Mouse (Mus musculus): ENCODE measurements around the gene Cs. TPM values are rescaled to one million over a fixed set of nuclear protein-coding genes. Genes with fewer than 3 reads are reported as not detected.

Cs gene
- total and polyA plus RNA-seq, 2 experiments from 2014 or later: 285 to 311 TPM

DNA sequence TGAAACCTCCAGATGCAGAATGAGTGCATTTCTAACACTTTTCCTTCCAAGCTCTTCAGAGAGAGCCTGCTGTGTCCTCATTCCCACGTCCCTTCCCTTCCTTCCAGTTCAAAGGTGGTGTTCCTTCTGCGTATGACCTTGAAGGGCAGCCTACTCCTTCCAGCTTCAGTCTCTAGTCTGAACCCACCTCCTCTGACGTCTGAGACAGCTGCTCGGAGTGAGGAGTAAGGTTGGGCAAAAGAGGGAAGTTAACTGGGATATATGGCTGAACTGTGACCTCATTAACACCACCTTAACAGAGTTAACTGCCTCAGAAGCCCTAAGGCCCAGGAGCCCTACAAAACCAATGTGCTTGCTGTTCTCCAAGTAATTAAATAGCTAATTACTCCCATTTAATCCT lies 33.1 kb downstream of the Cs start:
- H3K4me1 ChIP-seq (ENCODE audit: insufficient read depth, low read length): peaks cover 15% of the 10 kb centered on the region
- ATAC-seq (no peak), DNase-seq (ENCODE audit: low spot score) (no peak)
- H3K9me3 ChIP-seq (ENCODE audit: low read length): no peaks in the 10 kb centered on the region
- no peak for TF ChIP-seq CTCF (IDR thresholded peaks at IDR 0.05; ENCODE audit: low read depth)
- no peaks in the 10 kb centered on the region for H3K27me3 ChIP-seq (ENCODE audit: insufficient read depth, low read length)
- H3K9ac ChIP-seq (replicated peaks; ENCODE audit: low read length): no peak overlapping the region
- WGBS: 60% methylated on average over 4 of the region's 4 CpGs
- H3K4me3 ChIP-seq (ENCODE audit: low read length): no peak overlapping the region
- no peaks in the 10 kb centered on the region; the same call in 1 of the 2 replicates for H3K36me3 ChIP-seq (ENCODE audit: insufficient read depth, low read length)
- H3K4me2 ChIP-seq (ENCODE audit: low read depth, low read length): no peak overlapping the region
- no peak overlapping the region for H3K27ac ChIP-seq

DNA sequence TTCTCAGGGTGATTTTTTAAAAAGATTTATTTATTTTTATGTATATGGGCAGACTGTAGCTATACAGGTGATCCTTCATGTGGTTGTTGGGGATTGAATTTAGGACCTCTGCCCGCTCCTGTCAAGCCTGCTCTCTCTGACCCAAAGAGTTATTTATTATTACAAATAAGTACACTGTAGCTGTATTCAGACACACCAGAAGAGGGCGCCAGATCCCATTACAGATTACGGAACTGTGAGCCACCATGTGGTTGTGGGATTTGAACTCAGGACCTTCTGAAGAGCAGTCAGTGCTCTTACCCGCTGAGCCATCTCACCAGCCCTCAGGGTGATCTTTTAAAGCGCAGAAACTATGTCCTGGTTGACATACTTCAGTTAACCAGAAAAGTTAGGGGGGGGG lies 34.6 kb downstream of the Cs start:
- DNase-seq (ENCODE audit: low spot score) (no peak), ATAC-seq (no peak)
- Histone ChIP-seq H3K36me3 (ENCODE audit: insufficient read depth, low read length) (no peaks in the 10 kb centered on the region), H3K27ac (no peak overlapping the region), H3K9ac (replicated peaks; ENCODE audit: low read length) (no peak overlapping the region), H3K4me3 (ENCODE audit: low read length) (no peak overlapping the region), H3K4me1 (ENCODE audit: insufficient read depth, low read length) (peaks cover 22% of the 10 kb centered on the region), H3K27me3 (ENCODE audit: insufficient read depth, low read length) (no peaks in the 10 kb centered on the region), H3K9me3 (ENCODE audit: low read length) (no peaks in the 10 kb centered on the region), H3K4me2 (ENCODE audit: low read depth, low read length) (no peak overlapping the region)
- TF ChIP-seq CTCF (IDR thresholded peaks at IDR 0.05; ENCODE audit: low read depth): peak; percentile 32
- 81% methylated on average over 5 of the region's 5 CpGs for WGBS

DNA sequence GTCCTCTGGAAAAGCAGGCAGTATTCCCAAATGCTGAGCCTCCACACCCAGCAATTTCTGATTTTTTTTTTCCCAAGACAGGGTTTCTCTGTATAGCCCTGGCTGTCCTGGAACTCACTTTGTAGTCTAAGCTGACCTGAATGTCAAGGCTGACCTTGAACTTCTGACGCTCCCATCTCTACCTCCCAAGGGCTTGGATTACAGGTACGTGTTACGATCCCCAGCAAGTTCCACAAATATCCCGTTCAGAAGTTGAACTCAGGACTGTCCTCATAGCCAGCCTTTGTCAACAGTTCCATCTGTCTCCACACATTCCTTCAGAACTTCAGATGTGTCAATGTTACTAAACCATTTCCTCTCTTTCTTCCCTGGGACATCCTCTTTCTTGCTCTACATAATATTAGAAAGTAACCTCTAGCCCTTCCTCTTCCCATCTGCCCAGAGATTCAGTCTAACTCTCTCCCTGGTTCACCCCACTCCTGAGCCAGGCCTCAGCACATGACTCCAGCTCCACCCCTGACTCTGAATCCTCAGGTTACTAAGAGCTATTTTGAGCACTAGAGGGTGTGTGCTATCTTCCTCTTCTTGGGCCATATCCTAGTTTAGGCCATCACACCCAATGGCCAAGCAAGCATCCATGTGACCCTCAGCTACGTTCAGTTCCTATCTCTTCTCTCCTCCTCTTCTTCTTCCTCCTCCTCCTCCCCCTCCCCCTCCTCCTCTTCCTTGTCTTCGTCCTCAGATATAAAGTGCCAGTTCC lies 35.6 kb downstream of the Cs start:
- Histone ChIP-seq H3K4me1 (ENCODE audit: insufficient read depth, low read length) (peaks cover 14% of the 10 kb centered on the region), H3K9me3 (ENCODE audit: low read length) (no peaks in the 10 kb centered on the region), H3K27ac (no peak overlapping the region), H3K4me3 (ENCODE audit: low read length) (no peak overlapping the region), H3K9ac (replicated peaks; ENCODE audit: low read length) (no peak overlapping the region), H3K4me2 (ENCODE audit: low read depth, low read length) (no peak overlapping the region), H3K36me3 (ENCODE audit: insufficient read depth, low read length) (no peaks in the 10 kb centered on the region), H3K27me3 (ENCODE audit: insufficient read depth, low read length) (no peaks in the 10 kb centered on the region)
- no peak for ATAC-seq
- 88% methylated on average over 6 of the region's 6 CpGs for WGBS
- no peak for TF ChIP-seq CTCF (IDR thresholded peaks at IDR 0.05; ENCODE audit: low read depth)
- DNase-seq (ENCODE audit: low spot score): no peak

DNA sequence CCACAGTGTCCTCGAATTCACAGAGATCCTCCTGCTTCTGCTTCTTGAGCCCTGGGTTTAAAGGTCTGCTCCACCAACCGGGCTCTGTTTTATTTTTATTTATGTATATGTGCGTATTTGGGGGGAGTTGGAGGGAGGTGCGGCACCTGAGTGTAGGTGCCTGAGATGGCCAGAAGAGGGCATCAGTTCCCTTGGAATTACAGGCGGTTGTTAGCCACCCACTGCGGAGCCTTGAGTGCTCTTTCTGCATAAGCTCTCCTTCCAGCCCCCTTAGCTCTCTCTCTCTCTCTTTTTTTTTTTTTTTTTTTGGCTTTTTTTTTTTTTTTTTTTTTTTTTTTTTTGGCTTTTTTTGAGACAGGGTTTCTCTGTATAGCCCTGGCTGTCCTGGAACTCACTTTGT lies 36.9 kb downstream of the Cs start:
- peaks cover 20% of the 10 kb centered on the region for H3K4me1 ChIP-seq (ENCODE audit: insufficient read depth, low read length)
- peaks cover 2% of the 10 kb centered on the region; the same call in 1 of the 2 replicates for H3K36me3 ChIP-seq (ENCODE audit: insufficient read depth, low read length)
- no peak overlapping the region for H3K27ac ChIP-seq
- no peaks in the 10 kb centered on the region for H3K9me3 ChIP-seq (ENCODE audit: low read length)
- peak; percentile 26; the same call in 1 of the 2 replicates for TF ChIP-seq CTCF (IDR thresholded peaks at IDR 0.05; ENCODE audit: low read depth)
- ATAC-seq: no peak
- H3K9ac ChIP-seq (replicated peaks; ENCODE audit: low read length): no peak overlapping the region
- H3K4me3 ChIP-seq (ENCODE audit: low read length): no peak overlapping the region
- H3K4me2 ChIP-seq (ENCODE audit: low read depth, low read length): no peak overlapping the region
- WGBS: 83% methylated on average over 6 of the region's 6 CpGs
- H3K27me3 ChIP-seq (ENCODE audit: insufficient read depth, low read length): no peaks in the 10 kb centered on the region
- DNase-seq (ENCODE audit: low spot score): no peak

DNA sequence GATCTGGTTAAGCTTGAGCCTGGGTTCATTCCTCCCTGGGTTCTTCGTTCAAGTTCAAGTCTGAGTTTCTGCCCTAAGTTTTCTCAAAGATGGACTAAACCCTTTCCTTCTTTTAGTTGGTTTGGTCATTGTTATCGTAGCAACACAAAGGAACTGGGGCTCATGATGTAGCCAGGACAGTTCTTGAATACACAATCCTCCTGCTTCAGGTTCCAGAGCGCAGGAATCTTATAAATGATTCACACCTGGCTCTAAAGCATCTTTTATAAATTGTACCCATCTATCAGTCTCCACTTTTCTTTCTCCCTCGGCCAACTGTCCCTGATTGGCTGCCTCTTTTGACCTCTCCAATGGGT lies 38.5 kb downstream of the Cs start:
- peaks cover 12% of the 10 kb centered on the region for H3K36me3 ChIP-seq (ENCODE audit: insufficient read depth, low read length)
- 39% methylated on average over 4 of the region's 4 CpGs for WGBS
- no peaks in the 10 kb centered on the region for H3K27me3 ChIP-seq (ENCODE audit: insufficient read depth, low read length)
- H3K4me2 ChIP-seq (ENCODE audit: low read depth, low read length): peak overlapping the region; percentile 75
- peaks cover 17% of the 10 kb centered on the region for H3K4me1 ChIP-seq (ENCODE audit: insufficient read depth, low read length)
- H3K9ac ChIP-seq (replicated peaks; ENCODE audit: low read length): peak overlapping the region; percentile 99
- H3K4me3 ChIP-seq (ENCODE audit: low read length): peak overlapping the region; percentile 96
- DNase-seq (ENCODE audit: low spot score): no peak
- H3K27ac ChIP-seq: peak overlapping the region; percentile 98
- no peaks in the 10 kb centered on the region for H3K9me3 ChIP-seq (ENCODE audit: low read length)
- no peak for ATAC-seq
- TF ChIP-seq CTCF (IDR thresholded peaks at IDR 0.05; ENCODE audit: low read depth): no peak

DNA sequence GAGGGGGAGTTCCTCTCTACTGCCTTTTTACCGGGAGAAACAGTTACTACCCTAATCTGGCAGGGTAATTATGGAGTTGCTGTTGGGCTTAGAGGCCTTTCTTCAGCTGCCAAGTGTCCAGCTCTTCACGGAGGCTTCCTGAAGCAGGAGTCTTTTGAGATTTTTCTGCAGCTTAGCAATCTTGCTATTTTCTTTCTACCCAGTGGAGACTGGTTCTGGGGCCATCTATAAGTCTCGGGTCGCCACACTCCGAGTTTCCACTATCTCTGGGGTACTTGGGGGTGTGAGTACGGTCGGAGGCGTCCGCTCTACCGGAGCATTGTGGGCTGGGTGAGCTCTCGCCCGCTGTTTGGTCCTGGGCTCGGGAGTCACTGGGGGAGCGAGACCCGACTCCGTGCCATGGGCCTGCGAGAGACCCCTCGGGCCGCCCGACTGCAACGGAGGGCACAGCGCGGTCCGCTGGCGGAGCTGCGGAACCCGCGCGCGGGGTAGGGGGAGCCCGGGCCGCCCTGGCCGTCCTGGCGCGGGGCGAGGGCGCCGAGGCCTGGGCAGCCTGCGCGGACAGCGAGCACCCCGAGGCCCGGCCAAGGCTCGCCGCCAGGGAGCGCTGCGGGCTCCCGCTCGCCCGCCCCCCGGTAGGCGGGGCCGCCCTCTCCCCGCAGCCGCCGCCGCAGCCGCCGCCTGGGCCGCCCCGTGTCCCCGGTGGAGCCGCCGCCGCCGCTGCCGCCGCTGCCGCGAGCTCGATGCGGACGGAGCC lies 39.1 kb downstream of the Cs start, which contains the start of gene Ankrd52:
Ankrd52 (plus strand) TSS at position 661 of the 757 bp plus-strand sequence.
- TF ChIP-seq CTCF (IDR thresholded peaks at IDR 0.05; ENCODE audit: low read depth): peak; percentile 16; the same call in 1 of the 2 replicates

More for the DNA sequence above, 39.1 kb downstream of the Cs start, which contains the start of gene Ankrd52:
- Histone ChIP-seq H3K9me3 (ENCODE audit: low read length) (no peaks in the 10 kb centered on the region), H3K4me1 (ENCODE audit: insufficient read depth, low read length) (peaks cover 17% of the 10 kb centered on the region), H3K27ac (peak within 1 kb of the TSS; percentile 98), H3K36me3 (ENCODE audit: insufficient read depth, low read length) (peaks cover 15% of the 10 kb centered on the region), H3K4me2 (ENCODE audit: low read depth, low read length) (peak within 1 kb of the TSS; percentile 75), H3K9ac (replicated peaks; ENCODE audit: low read length) (peak within 1 kb of the TSS; percentile 99), H3K4me3 (ENCODE audit: low read length) (peak within 1 kb of the TSS; percentile 96), H3K27me3 (ENCODE audit: insufficient read depth, low read length) (no peaks in the 10 kb centered on the region)
- ATAC-seq (peak; percentile 88), DNase-seq (ENCODE audit: low spot score) (peak; percentile 91)
- under 1% methylated on average over 54 of the region's 73 CpGs for WGBS
